Mouse (Mus musculus): ENCODE results near the gene Cks1b. TPM values are rescaled to one million over a fixed set of nuclear protein-coding genes. Genes with fewer than 3 reads are reported as not detected.
A peak's percentile ranks its signal among the peaks of the same experiment; 100 is the strongest.

Cks1b gene
- polyA plus RNA-seq, 2 experiments = 247 to 473 TPM

- peaks cover 38% of the 10 kb centered on the region for H3K36me3 ChIP-seq (ENCODE audit: control insufficient read depth, insufficient read depth, low read length)
- no peak for TF ChIP-seq POLR2A (IDR thresholded peaks at IDR 0.05; ENCODE audit: borderline replicate concordance, extremely low read depth, insufficient read depth, insufficient read length)
- H3K27ac ChIP-seq (replicated peaks; ENCODE audit: low read depth, low read length) = 0 out of 2 replicates have a peak within 1 kb of the TSS, but pooled peaks have one; percentile 33
- H3K4me1 ChIP-seq (ENCODE audit: control insufficient read depth, insufficient read depth, low read length) = peaks cover 8% of the 10 kb centered on the region
- ATAC-seq (ENCODE audit: low FRiP score, low read depth) = peak; percentile 99
- DNase-seq (ENCODE audit: low spot score) = peak; percentile 99
- 7% methylated on average over 28 of the region's 28 CpGs for WGBS
- H3K4me2 ChIP-seq (replicated peaks; ENCODE audit: low read depth, low read length, severe bottlenecking) = peak within 1 kb of the TSS; percentile 72
- H3K9ac ChIP-seq (ENCODE audit: low read depth, low read length, severe bottlenecking) = peak within 1 kb of the TSS; percentile 38
- no peaks in the 10 kb centered on the region for H3K27me3 ChIP-seq (ENCODE audit: control insufficient read depth, insufficient read depth, low read length)
- H3K4me3 ChIP-seq (replicated peaks; ENCODE audit: low read length) = peak within 1 kb of the TSS; percentile 50
- no peaks in the 10 kb centered on the region for H3K9me3 ChIP-seq (ENCODE audit: control insufficient read depth, low read length)
These were observed 6.4 kb downstream of the Cks1b start, which contains the start of gene Flad1 for GRCm38 (mm10) chr3:89411490-89412393. Flad1 (minus strand) TSS chr3:89411870.

DNA sequence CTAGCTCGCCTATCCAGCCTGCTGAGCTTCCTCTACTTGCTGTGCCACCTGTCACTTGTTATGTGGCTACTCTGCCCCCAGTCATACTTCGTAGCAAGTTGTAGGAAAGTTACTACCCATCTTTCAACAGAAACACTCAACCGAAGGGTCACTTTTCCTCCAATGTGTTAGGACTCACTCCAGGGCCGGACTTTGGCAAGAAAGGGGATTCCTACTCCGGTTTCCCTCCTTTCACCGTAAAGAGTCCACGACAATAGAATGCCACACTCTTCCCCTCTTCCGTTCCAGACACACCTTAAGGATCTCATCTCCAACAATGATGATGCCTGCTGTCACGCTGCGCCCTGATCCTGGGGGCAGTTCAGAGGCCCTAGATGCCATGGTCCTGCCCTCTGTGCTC is 7.3 kb downstream of the Cks1b start:
- Histone ChIP-seq H3K4me2 (replicated peaks; ENCODE audit: low read depth, low read length, severe bottlenecking) (peak overlapping the region; percentile 72), H3K36me3 (ENCODE audit: control insufficient read depth, insufficient read depth, low read length) (peaks cover 31% of the 10 kb centered on the region), H3K9ac (ENCODE audit: low read depth, low read length, severe bottlenecking) (peak overlapping the region; percentile 21; the same call in 1 of the 2 replicates), H3K4me3 (replicated peaks; ENCODE audit: low read length) (peak overlapping the region; percentile 50), H3K27ac (replicated peaks; ENCODE audit: low read depth, low read length) (no peak overlapping the region), H3K4me1 (ENCODE audit: control insufficient read depth, insufficient read depth, low read length) (peaks cover 7% of the 10 kb centered on the region), H3K27me3 (ENCODE audit: control insufficient read depth, insufficient read depth, low read length) (no peaks in the 10 kb centered on the region), H3K9me3 (ENCODE audit: control insufficient read depth, low read length) (no peaks in the 10 kb centered on the region)
- no peak for ATAC-seq (ENCODE audit: low FRiP score, low read depth)
- no peak for DNase-seq (ENCODE audit: low spot score)
- TF ChIP-seq POLR2A (IDR thresholded peaks at IDR 0.05; ENCODE audit: borderline replicate concordance, extremely low read depth, insufficient read depth, insufficient read length) = no peak
- 77% methylated on average over 10 of the region's 10 CpGs for WGBS

DNA sequence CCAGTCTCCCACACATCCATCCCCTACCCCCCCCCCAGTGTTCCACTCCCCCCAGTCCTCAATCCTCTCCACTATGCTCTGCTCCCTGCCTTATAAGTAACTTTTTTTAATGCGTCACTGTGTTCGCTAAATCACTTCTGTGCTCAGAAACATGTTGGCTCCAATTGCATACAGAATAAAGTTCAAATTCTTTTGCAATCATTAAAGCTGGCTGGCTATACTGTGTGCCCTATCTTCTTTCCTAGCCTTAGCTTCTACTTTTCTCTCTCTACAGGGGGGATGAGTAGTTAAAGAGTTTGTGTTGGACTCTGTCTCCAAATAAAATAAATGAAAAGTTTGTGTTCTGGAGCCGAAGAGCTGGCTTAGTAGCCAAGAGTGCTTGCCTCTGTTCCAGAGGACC is 8.5 kb downstream of the Cks1b start:
- no peak overlapping the region for H3K4me2 ChIP-seq (replicated peaks; ENCODE audit: low read depth, low read length, severe bottlenecking)
- H3K9ac ChIP-seq (ENCODE audit: low read depth, low read length, severe bottlenecking) = no peak overlapping the region
- H3K27ac ChIP-seq (replicated peaks; ENCODE audit: low read depth, low read length) = no peak overlapping the region
- ATAC-seq (ENCODE audit: low FRiP score, low read depth) (no peak), DNase-seq (ENCODE audit: low spot score) (no peak)
- H3K36me3 ChIP-seq (ENCODE audit: control insufficient read depth, insufficient read depth, low read length) = peaks cover 27% of the 10 kb centered on the region
- no peak for TF ChIP-seq POLR2A (IDR thresholded peaks at IDR 0.05; ENCODE audit: borderline replicate concordance, extremely low read depth, insufficient read depth, insufficient read length)
- WGBS = 91% methylated on average over 3 of the region's 3 CpGs
- H3K4me1 ChIP-seq (ENCODE audit: control insufficient read depth, insufficient read depth, low read length) = peaks cover 7% of the 10 kb centered on the region
- no peak overlapping the region for H3K4me3 ChIP-seq (replicated peaks; ENCODE audit: low read length)
- H3K9me3 ChIP-seq (ENCODE audit: control insufficient read depth, low read length) = no peaks in the 10 kb centered on the region
- H3K27me3 ChIP-seq (ENCODE audit: control insufficient read depth, insufficient read depth, low read length) = no peaks in the 10 kb centered on the region

GRCm38 (mm10) chr3:89408448-89408847 is 9.7 kb downstream of the Cks1b start:
- no peak for TF ChIP-seq POLR2A (IDR thresholded peaks at IDR 0.05; ENCODE audit: borderline replicate concordance, extremely low read depth, insufficient read depth, insufficient read length)
- H3K36me3 ChIP-seq (ENCODE audit: control insufficient read depth, insufficient read depth, low read length) = peaks cover 26% of the 10 kb centered on the region
- no peak overlapping the region for H3K9ac ChIP-seq (ENCODE audit: low read depth, low read length, severe bottlenecking)
- WGBS = 68% methylated on average over 16 of the region's 16 CpGs
- H3K4me1 ChIP-seq (ENCODE audit: control insufficient read depth, insufficient read depth, low read length) = peaks cover 7% of the 10 kb centered on the region
- H3K9me3 ChIP-seq (ENCODE audit: control insufficient read depth, low read length) = no peaks in the 10 kb centered on the region
- no peaks in the 10 kb centered on the region for H3K27me3 ChIP-seq (ENCODE audit: control insufficient read depth, insufficient read depth, low read length)
- no peak overlapping the region for H3K27ac ChIP-seq (replicated peaks; ENCODE audit: low read depth, low read length)
- no peak overlapping the region for H3K4me2 ChIP-seq (replicated peaks; ENCODE audit: low read depth, low read length, severe bottlenecking)
- H3K4me3 ChIP-seq (replicated peaks; ENCODE audit: low read length) = no peak overlapping the region
- DNase-seq (ENCODE audit: low spot score) (no peak), ATAC-seq (ENCODE audit: low FRiP score, low read depth) (no peak)

DNA sequence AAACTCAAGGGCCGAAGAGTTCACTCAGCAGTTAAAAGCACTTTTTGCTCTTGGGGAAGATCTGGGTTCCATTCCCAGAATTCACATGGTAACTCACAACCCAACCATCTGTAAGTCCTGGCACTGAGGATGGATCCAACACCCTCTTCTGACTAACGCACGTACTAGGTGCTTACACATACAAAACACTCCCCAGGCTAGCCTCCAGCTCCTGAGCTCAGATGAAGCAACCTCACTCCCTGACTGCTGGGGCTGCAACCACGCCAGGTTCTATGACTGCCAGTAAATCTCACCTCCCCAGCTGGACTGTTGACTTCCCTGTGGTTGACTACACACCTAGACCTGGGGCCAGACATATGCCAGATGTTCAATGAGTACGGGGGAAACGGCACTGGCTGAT is 11.3 kb downstream of the Cks1b start:
- TF ChIP-seq POLR2A (IDR thresholded peaks at IDR 0.05; ENCODE audit: borderline replicate concordance, extremely low read depth, insufficient read depth, insufficient read length) = no peak
- Histone ChIP-seq H3K4me1 (ENCODE audit: control insufficient read depth, insufficient read depth, low read length) (peaks cover 7% of the 10 kb centered on the region), H3K4me3 (replicated peaks; ENCODE audit: low read length) (no peak overlapping the region), H3K27ac (replicated peaks; ENCODE audit: low read depth, low read length) (no peak overlapping the region), H3K9ac (ENCODE audit: low read depth, low read length, severe bottlenecking) (no peak overlapping the region), H3K4me2 (replicated peaks; ENCODE audit: low read depth, low read length, severe bottlenecking) (no peak overlapping the region), H3K36me3 (ENCODE audit: control insufficient read depth, insufficient read depth, low read length) (peaks cover 38% of the 10 kb centered on the region), H3K9me3 (ENCODE audit: control insufficient read depth, low read length) (no peaks in the 10 kb centered on the region), H3K27me3 (ENCODE audit: control insufficient read depth, insufficient read depth, low read length) (no peaks in the 10 kb centered on the region)
- ATAC-seq (ENCODE audit: low FRiP score, low read depth) = no peak
- DNase-seq (ENCODE audit: low spot score) = no peak
- WGBS = 92% methylated on average over 6 of the region's 6 CpGs

Data from limb, embryonic 14.5 days (tissue).